ENCODE assay signal across 10 mouse cellular contexts in genomic region chr15:85221115-85221854, GRCm38 (mm10). TPM values are rescaled to one million over a fixed set of nuclear protein-coding genes. Genes with fewer than 3 reads are reported as not detected.
DNase-seq lines count a peak whose midpoint lies in the region; ATAC-seq and TF ChIP-seq lines count a peak whose summit lies in the region.
"Had no signal": no experiment of that assay in that cellular context is flagged by ENCODE, and none has a peak within 500 bp of the region (broad histone marks: within the 10 kb centered on the region; RNA-seq: fewer than 3 reads in every experiment).

No protein-coding gene starts in this region.

- no peak overlapping the region for H3K9ac ChIP-seq in kidney, postnatal 0 days (ENCODE audit: low read depth, low read length)
- no peak overlapping the region for H3K9ac ChIP-seq in heart, embryonic 16.5 days (ENCODE audit: low read length)
- H3K9ac ChIP-seq in midbrain, postnatal 0 days (replicated peaks; ENCODE audit: low read length, poor library complexity, severe bottlenecking): no peak overlapping the region

- TF ChIP-seq CTCF in kidney, postnatal 0 days (IDR thresholded peaks at IDR 0.05; ENCODE audit: low read depth): no peak
- TF ChIP-seq CTCF in midbrain, postnatal 0 days (IDR thresholded peaks at IDR 0.05): no peak

- H3K4me1 ChIP-seq in kidney, postnatal 0 days (replicated peaks; ENCODE audit: insufficient read depth, low read length): no peaks in the 10 kb centered on the region
- H3K4me1 ChIP-seq in heart, embryonic 16.5 days (ENCODE audit: control insufficient read depth, insufficient read depth, low read length): peaks cover 5% of the 10 kb centered on the region; the same call in 1 of the 2 replicates
- 0 out of 2 replicates have a peak, but pooled peaks cover 3% of the 10 kb centered on the region for H3K4me1 ChIP-seq in midbrain, postnatal 0 days (ENCODE audit: insufficient read depth, low read length)

- no peak overlapping the region for H3K27ac ChIP-seq in kidney, postnatal 0 days
- no peak overlapping the region for H3K27ac ChIP-seq in heart, embryonic 16.5 days (ENCODE audit: low read length)
- H3K27ac ChIP-seq in midbrain, postnatal 0 days (ENCODE audit: low read depth, low read length): no peak overlapping the region
- H3K27ac ChIP-seq: midbrain, embryonic 10.5 days had no signal

- peak; percentile 60 for DNase-seq in adrenal gland, postnatal 14 days
- DNase-seq in adrenal gland, postnatal 4 days (ENCODE audit: low spot score in 2 of 2): no peak
- DNase-seq in kidney, postnatal 0 days (ENCODE audit: low spot score): peak; percentile 38
- DNase-seq in kidney, adult 8-10 months: no peak
- peak; percentile 70 for DNase-seq in lung, postnatal 10 days
- DNase-seq in frontal cortex, postnatal 25 days (ENCODE audit: low spot score in 2 of 2): no peak
- DNase-seq in midbrain, postnatal 0 days (ENCODE audit: low spot score): no peak
- DNase-seq: cerebellum, adult 8-10 months had no signal

- H3K4me3 ChIP-seq in kidney, postnatal 0 days (replicated peaks; ENCODE audit: low read depth, low read length): no peak overlapping the region
- H3K4me3 ChIP-seq in heart, embryonic 16.5 days (ENCODE audit: low read length): no peak overlapping the region
- H3K4me3 ChIP-seq in midbrain, postnatal 0 days (ENCODE audit: low read depth, low read length): no peak overlapping the region
- H3K4me3 ChIP-seq: midbrain, embryonic 10.5 days had no signal

- H3K36me3 ChIP-seq in kidney, postnatal 0 days (ENCODE audit: insufficient read depth, low read length): 0 out of 2 replicates have a peak, but pooled peaks cover 15% of the 10 kb centered on the region
- H3K36me3 ChIP-seq in heart, embryonic 16.5 days (ENCODE audit: control insufficient read depth, insufficient read depth): peaks cover 10% of the 10 kb centered on the region
- H3K36me3 ChIP-seq in midbrain, postnatal 0 days (ENCODE audit: insufficient read depth, low read length): no peaks in the 10 kb centered on the region

- WGBS in kidney, postnatal 0 days: 51% methylated on average over 12 of the region's 12 CpGs
- 47% methylated on average over 12 of the region's 12 CpGs for WGBS in heart, embryonic 16.5 days
- 64% methylated on average over 12 of the region's 12 CpGs for WGBS in midbrain, postnatal 0 days

- ATAC-seq in kidney, postnatal 0 days (replicated peaks; ENCODE audit: low FRiP score, low read depth): no peak
- 0 out of 2 replicates have a peak, but pooled peaks have one; percentile 33 for ATAC-seq in heart, embryonic 16.5 days (replicated peaks; ENCODE audit: extremely low read depth, insufficient read depth, low FRiP score)
- no peak for ATAC-seq in midbrain, postnatal 0 days (ENCODE audit: low FRiP score)

- no peak overlapping the region for H3K4me2 ChIP-seq in kidney, postnatal 0 days (ENCODE audit: low read length)
- H3K4me2 ChIP-seq in heart, embryonic 16.5 days (ENCODE audit: low read depth, low read length): no peak overlapping the region
- H3K4me2 ChIP-seq in midbrain, postnatal 0 days (ENCODE audit: low read depth, low read length, poor library complexity, severe bottlenecking): no peak overlapping the region

- H3K27me3 ChIP-seq in kidney, postnatal 0 days (ENCODE audit: insufficient read depth, low read length): no peaks in the 10 kb centered on the region
- no peaks in the 10 kb centered on the region for H3K27me3 ChIP-seq in heart, embryonic 16.5 days (ENCODE audit: control insufficient read depth, insufficient read depth, low read length)
- H3K27me3 ChIP-seq in midbrain, postnatal 0 days (ENCODE audit: insufficient read depth, low read length): no peaks in the 10 kb centered on the region

- no peaks in the 10 kb centered on the region for H3K9me3 ChIP-seq in kidney, postnatal 0 days (replicated peaks; ENCODE audit: low read length)
- no peaks in the 10 kb centered on the region for H3K9me3 ChIP-seq in heart, embryonic 16.5 days (replicated peaks; ENCODE audit: control insufficient read depth, low read length)
- H3K9me3 ChIP-seq in midbrain, postnatal 0 days (ENCODE audit: low read length): no peaks in the 10 kb centered on the region

RNA-seq across cellular contexts. Expression of gene Fbln1, which starts 15.5 kb away (rescaled TPM):
- 45.3 and 47.0 TPM in 2 replicates for total RNA-seq in adrenal gland, postnatal 14 days (2021)
- total RNA-seq in adrenal gland, postnatal 4 days (2021): 10 to 100 TPM; 64.1 to 77.4 TPM
- 114 and 118 TPM in 2 replicates for polyA plus RNA-seq in kidney, postnatal 0 days (2015; fragmentation: Nextera tagmentation; extraction: Ambion mirVana)
- 109 and 124 TPM in 2 replicates for polyA plus RNA-seq in heart, embryonic 16.5 days (2015; fragmentation: Nextera tagmentation; extraction: Ambion mirVana)
- total RNA-seq in midbrain, postnatal 0 days (2014; rRNA removed): 57.8 and 64.5 TPM in 2 replicates
- 46.2 and 48.5 TPM in 2 replicates for polyA plus RNA-seq in midbrain, postnatal 0 days (2015; fragmentation: Nextera tagmentation; extraction: Ambion mirVana)

Comparison
In these comparisons a context has a peak if more than half of its experiments do, and no peak if none do; other contexts are left out.
1. DNase-seq: peak in adrenal gland, postnatal 14 days (single experiment), kidney, postnatal 0 days (single experiment) and lung, postnatal 10 days (single experiment); none in adrenal gland, postnatal 4 days (0 of 2), kidney, adult 8-10 months (0 of 2), frontal cortex, postnatal 25 days (0 of 2) and midbrain, postnatal 0 days (single experiment).